Mouse (Mus musculus) CD8-positive naive resting alpha-beta T cell, adult 2 months (primary cell): ENCODE results near the gene Skil.

Experiments used
- DNase-seq, 2 experiments: peaks; one replicate each; pipeline ENCODE4 v3.0.0; 2022; ENCODE audit warnings: low read depth in 2 of 2, low spot score in 2 of 2

Skil gene

DNA sequence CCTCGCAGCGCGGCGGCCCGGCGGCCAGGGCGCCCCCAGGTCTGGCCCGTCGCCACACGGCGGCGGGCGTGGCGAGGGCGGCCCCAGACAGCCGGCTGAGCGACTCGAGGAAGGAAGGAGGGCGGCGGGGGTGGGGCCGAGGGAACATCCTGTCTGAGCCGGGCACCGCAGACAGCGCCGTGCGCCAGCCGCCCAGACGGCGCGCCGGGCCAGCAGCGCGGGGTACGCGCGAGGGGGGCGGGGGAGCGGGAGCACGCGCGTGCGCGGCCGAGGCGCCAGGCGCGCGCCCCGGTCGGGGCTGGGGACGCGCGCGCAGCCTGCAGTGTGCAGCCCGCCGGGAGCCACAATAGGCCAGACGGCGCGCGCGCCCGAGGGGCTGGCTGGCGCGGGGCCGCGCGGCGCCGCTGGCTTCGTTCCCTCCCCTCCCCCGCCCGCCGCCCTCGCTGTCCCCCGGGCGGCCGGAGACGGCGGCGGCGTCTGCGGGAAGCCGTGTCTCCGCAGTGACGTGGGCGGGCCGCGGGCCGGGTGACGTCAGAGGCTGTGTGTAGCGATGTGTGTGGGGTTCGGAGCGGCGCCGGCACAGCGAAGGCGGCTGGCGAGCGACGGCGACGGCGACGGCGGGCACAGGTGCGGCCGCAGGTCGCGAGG is at the start of gene Skil:
Gene Skil, plus strand, starts transcription at position 528 of the 648 bp plus-strand sequence.
- DNase-seq: peak; percentile 92

DNA sequence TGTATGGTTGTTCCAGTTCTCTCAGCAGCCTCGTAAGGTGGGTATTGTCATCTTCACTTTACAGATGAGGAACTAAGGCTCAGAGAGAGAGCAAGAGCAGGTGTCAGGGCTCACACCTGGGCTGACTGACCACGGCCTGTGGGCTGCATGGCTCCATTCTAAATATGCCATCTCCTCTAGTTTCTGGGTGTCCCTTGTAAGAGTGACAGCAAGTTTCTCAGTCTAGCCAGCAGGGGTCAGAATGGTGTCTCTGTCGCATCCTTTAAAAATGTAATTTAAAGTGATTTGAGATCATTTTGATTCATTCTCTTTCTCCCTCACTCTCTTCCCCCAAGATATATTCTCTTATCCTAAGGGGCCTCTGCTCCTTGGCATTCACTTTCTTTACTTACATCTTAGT is 47.6 kb upstream of the Skil start:
- DNase-seq: peak in 1 of 2 experiments; percentile 35

- no peak for DNase-seq
These were observed 45.8 kb upstream of the Skil start for GRCm38 (mm10) chr3:31049087-31049486.

GRCm38 (mm10) chr3:31050375-31050774 is 44.5 kb upstream of the Skil start:
- DNase-seq: no peak

DNA sequence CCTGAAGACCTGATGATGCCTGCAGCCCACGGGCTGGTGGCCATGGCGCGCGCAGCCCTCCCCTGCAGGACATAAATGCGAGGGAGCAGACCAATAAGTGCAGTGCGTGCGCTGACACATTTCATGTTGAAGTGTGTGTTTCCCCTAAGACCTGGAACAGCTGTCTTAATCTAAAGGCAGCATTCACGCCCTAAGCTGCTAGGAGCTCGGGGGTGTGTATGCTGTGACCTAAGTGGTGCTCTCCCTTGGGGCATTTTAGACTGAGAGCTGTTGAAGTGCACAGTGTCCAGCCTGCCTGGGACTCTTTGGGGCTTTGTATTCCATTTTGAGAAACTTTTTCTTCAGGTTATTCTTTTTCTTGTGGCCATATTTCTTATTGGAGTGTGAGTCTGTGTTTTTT is 43.1 kb upstream of the Skil start:
- DNase-seq: no peak

GRCm38 (mm10) chr3:31053191-31053590 is 41.7 kb upstream of the Skil start:
- no peak for DNase-seq

DNA sequence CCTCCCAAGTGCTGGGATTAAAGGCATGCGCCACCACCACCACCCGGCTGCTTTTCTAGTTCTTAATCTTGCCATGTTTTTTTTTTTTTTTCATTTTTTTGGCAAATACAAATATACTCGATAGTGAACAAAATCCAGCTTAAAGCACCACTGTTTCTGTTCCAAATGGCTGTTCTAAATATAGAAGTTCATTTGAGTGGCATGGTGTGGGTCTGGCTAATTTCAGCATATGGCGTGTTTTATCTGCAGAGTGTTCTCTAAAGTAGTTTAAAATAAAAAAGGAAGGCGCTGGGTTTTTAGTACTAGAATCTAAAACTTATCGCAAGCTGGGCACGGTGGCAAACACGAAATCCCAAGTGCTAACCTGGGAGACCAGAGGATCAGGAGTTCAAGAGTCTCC is 40.0 kb upstream of the Skil start:
- DNase-seq: no peak

DNA sequence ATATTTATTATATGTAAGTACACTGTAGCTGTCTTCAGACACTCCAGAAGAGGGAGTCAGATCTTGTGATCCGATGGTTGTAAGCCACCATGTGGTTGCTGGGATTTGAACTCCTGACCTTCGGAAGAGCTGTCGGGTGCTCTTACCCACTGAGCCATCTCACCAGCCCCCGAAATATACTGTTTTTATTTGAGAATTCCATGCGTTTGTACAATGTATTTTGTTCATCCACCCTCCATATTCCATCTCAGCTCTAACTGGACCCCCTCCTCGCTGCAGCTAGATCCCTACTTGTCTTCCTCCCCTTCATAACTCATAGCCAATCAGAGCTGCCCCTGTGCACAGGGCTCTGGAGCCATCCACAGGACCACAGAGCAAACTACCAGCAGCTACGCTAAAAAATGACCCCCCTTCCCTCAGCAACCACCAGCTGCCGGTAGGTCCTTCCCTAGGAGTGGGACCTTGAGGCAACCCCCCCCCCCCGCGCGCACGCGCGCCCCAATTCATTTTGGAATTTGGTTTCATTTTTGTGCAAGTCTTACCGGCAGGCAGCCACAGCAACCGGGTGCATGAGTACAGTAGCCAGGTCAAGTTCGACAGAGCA is 38.7 kb upstream of the Skil start:
- no peak for DNase-seq

DNA sequence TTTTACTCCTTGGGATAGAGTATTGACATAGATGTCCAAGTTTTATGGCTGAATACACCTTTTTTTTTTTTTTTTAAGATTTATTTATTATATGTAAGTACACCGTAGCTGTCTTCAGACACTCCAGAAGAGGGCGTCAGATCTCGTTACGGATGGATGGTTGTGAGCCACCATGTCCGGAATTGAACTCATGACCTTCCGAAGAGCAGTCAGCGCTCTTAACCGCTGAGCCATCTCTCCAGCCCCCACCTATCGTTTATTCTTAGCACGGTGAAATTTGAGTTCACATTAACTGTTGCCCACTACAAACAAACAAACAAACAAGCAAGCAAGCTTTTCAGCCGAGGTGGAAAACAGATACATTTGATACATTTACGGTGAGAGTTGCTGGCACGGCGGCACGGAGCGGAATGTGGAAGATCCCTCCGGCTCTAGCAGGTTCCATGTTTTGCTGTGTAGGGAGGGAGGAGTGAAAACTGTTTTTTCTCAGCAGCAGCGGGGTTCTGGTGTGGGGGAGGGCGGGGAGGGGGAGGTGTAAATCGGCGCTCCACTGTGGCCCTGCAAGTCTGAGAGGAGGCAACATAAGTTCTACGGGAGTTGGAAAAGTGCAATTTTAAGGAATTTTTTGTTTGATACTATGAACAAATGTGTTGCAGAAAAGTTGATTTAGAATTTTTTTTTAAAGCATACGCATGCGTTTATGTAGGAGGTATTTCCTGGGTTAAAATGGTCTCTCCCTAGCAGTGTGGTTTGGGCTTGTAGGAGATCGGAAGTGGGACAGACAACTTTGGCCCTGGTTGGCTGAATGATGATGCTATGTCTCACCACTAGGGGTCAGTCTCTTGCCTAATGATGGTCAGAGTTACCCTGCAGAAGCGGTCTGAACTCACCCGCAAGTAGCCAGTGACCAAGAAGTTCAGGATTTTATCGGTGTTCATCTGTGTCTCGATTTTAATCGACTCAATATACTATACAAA is 37.9 kb upstream of the Skil start:
- peak; percentile 55 to 61 for DNase-seq

- DNase-seq: no peak
These were observed 34.1 kb upstream of the Skil start for GRCm38 (mm10) chr3:31060745-31061102.

GRCm38 (mm10) chr3:31061103-31061785 is 33.6 kb upstream of the Skil start:
- DNase-seq: peak; percentile 37 to 48

DNA sequence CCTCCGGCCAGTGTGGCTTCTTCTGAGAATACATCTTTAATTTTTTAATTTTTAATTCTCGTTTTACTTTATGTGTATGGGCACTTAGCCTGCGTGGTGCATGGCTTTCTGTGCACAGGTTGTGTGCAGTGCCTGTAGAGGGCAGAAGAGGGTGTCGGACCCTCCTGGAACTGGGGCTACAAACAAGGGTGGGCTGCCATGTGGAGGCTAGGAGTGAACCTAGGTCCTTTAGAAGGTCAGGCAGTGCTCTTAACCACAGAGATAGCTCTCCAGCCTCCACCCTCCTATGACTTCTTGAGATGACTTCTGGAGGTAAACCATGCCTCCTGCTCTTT is 33.1 kb upstream of the Skil start:
- DNase-seq: no peak

- no peak for DNase-seq
These were observed 32.5 kb upstream of the Skil start for GRCm38 (mm10) chr3:31062325-31062724.

DNA sequence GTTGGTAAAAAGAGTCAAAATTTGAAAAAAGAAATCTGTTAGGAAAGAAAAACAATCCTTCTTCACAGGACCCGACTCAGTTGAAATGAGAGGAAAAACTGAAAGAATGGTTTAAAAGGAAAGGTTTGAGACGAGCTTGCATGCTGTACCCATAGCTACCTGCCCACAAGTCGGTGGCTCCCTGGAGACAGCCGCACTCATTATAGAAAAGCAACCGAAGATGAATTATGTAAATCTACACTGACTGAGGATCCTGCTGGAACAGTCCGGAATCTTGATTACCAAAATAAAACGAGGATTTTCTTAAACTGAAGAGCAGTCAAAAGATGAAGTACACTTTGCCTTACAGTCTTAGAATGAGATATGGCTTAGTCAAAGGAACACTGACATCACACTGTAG is 26.4 kb upstream of the Skil start:
- no peak for DNase-seq

DNA sequence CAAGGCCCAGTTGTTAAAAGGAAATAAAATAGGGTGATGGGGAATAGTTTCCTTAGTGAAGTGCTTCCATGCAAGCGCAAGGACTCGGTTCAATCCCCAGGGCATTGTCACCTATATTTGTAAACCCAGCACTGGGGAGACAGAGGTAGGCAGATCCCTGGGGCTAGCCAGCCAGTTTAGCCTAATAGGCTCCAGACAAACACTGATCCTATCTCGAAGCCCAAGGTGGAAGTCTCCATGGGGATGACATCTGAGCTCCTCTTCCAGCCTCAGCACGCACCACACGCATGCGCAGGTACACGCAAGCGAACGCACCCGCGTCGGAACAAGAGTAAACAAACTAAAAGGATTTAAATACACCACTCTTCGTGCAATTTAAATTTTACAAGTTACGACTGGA is 23.1 kb upstream of the Skil start:
- no peak for DNase-seq

DNA sequence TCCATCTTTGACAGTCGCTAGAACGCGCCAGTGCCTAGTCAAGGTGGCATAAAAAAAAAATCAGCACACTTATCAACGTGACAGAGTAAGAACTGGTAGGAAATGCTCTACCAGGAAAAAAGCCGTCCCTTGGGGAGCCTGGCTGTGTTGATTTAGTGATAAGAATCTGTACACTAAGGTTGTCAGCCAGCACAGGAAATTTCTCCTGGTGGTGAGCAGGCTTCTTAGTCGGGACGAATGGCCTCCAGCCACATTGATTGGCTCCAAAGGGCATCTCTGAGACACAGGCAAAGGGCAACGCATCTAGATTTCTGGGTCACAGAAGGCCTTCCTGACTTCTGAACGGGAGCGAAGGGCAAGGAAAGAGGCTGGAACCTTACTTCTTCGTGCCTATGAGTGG is 19.1 kb upstream of the Skil start:
- DNase-seq: no peak

DNA sequence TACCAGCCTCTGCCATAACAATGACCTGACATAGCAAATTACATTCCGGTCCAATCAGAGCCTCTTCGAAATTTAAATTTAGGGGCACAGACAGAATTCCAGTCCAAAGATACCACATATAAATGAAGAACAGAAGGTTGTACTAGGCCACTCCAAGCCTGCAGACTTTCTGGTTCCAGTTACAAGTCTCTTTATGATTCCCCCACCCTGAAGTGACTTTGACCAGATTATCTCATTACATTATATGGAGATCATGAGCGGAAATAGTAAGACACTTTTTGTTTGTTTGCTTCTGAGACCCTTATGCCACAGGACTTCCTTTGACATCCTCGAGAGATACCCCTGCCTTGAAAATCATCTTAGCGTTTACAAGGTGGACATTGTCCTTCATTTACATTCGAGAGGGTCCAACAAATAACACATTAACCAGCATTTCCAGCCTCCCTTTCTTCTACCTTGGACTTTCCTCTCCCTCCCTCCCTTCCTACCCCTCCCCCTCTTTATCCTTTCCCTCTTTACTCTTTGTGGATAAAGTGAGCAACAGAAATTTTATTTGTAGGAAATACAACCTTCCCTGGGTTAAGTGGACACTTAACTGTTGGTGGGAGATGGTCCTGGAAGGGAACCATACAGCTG is 17.7 kb upstream of the Skil start:
- DNase-seq: no peak

GRCm38 (mm10) chr3:31079450-31079849 is 15.4 kb upstream of the Skil start:
- no peak for DNase-seq

- DNase-seq: no peak
These were observed 13.9 kb upstream of the Skil start for GRCm38 (mm10) chr3:31080791-31081502.

- DNase-seq: no peak
These were observed 11.9 kb upstream of the Skil start for GRCm38 (mm10) chr3:31082838-31083506.
